Mouse (Mus musculus): ENCODE measurements around the gene Lbr. TPM values are rescaled to one million over a fixed set of nuclear protein-coding genes. Genes with fewer than 3 reads are reported as not detected.

The Lbr gene
- total RNA-seq, 2 experiments from 2014 or later, result 48.8 to 57.6 TPM

- no peak for DNase-seq (ENCODE audit: low spot score in 2 of 2)
Observed at GRCm38 (mm10) chr1:181853081-181853736, 10.4 kb upstream of the Lbr start.

GRCm38 (mm10) chr1:181852466-181852865 is 9.6 kb upstream of the Lbr start:
- DNase-seq (ENCODE audit: low spot score in 2 of 2), result no peak

GRCm38 (mm10) chr1:181851521-181852310 is 8.9 kb upstream of the Lbr start:
- DNase-seq (ENCODE audit: low spot score in 2 of 2), result no peak

- DNase-seq (ENCODE audit: low spot score in 2 of 2), result no peak
Observed at GRCm38 (mm10) chr1:181850441-181850840, 7.6 kb upstream of the Lbr start.

- DNase-seq (ENCODE audit: low spot score in 2 of 2), result no peak
Observed at GRCm38 (mm10) chr1:181848210-181848609, 5.4 kb upstream of the Lbr start.

GRCm38 (mm10) chr1:181847396-181847795 is 4.5 kb upstream of the Lbr start:
- no peak for DNase-seq (ENCODE audit: low spot score in 2 of 2)

- DNase-seq (ENCODE audit: low spot score in 2 of 2), result no peak
Observed at GRCm38 (mm10) chr1:181845767-181846166, 2.9 kb upstream of the Lbr start.

GRCm38 (mm10) chr1:181844874-181845547 is 2.2 kb upstream of the Lbr start:
- no peak for DNase-seq (ENCODE audit: low spot score in 2 of 2)

GRCm38 (mm10) chr1:181841864-181842672 is 778 bp downstream of the Lbr start:
- peak; percentile 92 to 96 for DNase-seq (ENCODE audit: low spot score in 2 of 2)

- no peak for DNase-seq (ENCODE audit: low spot score in 2 of 2)
Observed at GRCm38 (mm10) chr1:181841396-181841795, 1.4 kb downstream of the Lbr start.

GRCm38 (mm10) chr1:181839746-181840366 is 3.0 kb downstream of the Lbr start:
- no peak for DNase-seq (ENCODE audit: low spot score in 2 of 2)

GRCm38 (mm10) chr1:181838111-181838510 is 4.7 kb downstream of the Lbr start:
- no peak for DNase-seq (ENCODE audit: low spot score in 2 of 2)

- DNase-seq (ENCODE audit: low spot score in 2 of 2), result no peak
Observed at GRCm38 (mm10) chr1:181833143-181833542, 9.7 kb downstream of the Lbr start.

GRCm38 (mm10) chr1:181832720-181833119 is 10.1 kb downstream of the Lbr start:
- DNase-seq (ENCODE audit: low spot score in 2 of 2), result no peak

- no peak for DNase-seq (ENCODE audit: low spot score in 2 of 2)
Observed at GRCm38 (mm10) chr1:181828365-181828764, 14.5 kb downstream of the Lbr start.

GRCm38 (mm10) chr1:181826716-181827115 is 16.1 kb downstream of the Lbr start:
- no peak for DNase-seq (ENCODE audit: low spot score in 2 of 2)

- DNase-seq (ENCODE audit: low spot score in 2 of 2), result no peak
Observed at GRCm38 (mm10) chr1:181811481-181812223, 31.2 kb downstream of the Lbr start.

- no peak for DNase-seq (ENCODE audit: low spot score in 2 of 2)
Observed at GRCm38 (mm10) chr1:181800667-181801066, 42.2 kb downstream of the Lbr start.

GRCm38 (mm10) chr1:181799911-181800310 is 42.9 kb downstream of the Lbr start:
- no peak for DNase-seq (ENCODE audit: low spot score in 2 of 2)

- no peak for DNase-seq (ENCODE audit: low spot score in 2 of 2)
Observed at GRCm38 (mm10) chr1:181793541-181793940, 49.3 kb downstream of the Lbr start.

Data from adrenal gland, postnatal 4 days (tissue).